Mouse (Mus musculus): ENCODE data around the gene Tmod3.
"Not testable (repeated sequence)": the region's sequence is repeated elsewhere in the genome, so short reads cannot be mapped to it uniquely, and the experiment has no call there.

Gene Tmod3

GRCm38 (mm10) chr9:75553719-75554118 is 5.7 kb downstream of the Tmod3 start:
- no peak for DNase-seq (ENCODE audit: low read depth, low spot score)

GRCm38 (mm10) chr9:75551342-75551741 is 8.1 kb downstream of the Tmod3 start:
- no peak for DNase-seq (ENCODE audit: low read depth, low spot score)

GRCm38 (mm10) chr9:75549010-75549409 is 10.4 kb downstream of the Tmod3 start:
- no peak for DNase-seq (ENCODE audit: low read depth, low spot score)

GRCm38 (mm10) chr9:75546885-75547553 is 12.4 kb downstream of the Tmod3 start:
- DNase-seq (ENCODE audit: low read depth, low spot score), result peak; percentile 45

- DNase-seq (ENCODE audit: low read depth, low spot score), result no peak
Observed at GRCm38 (mm10) chr9:75545514-75545913, 13.9 kb downstream of the Tmod3 start.

GRCm38 (mm10) chr9:75541497-75541896 is 18.0 kb downstream of the Tmod3 start:
- DNase-seq (ENCODE audit: low read depth, low spot score), result peak; percentile 63

GRCm38 (mm10) chr9:75536422-75536821 is 23.0 kb downstream of the Tmod3 start:
- DNase-seq (ENCODE audit: low read depth, low spot score), result no peak

GRCm38 (mm10) chr9:75534431-75534962 is 25.0 kb downstream of the Tmod3 start:
- DNase-seq (ENCODE audit: low read depth, low spot score), result no peak

- DNase-seq (ENCODE audit: low read depth, low spot score), result not testable (repeated sequence)
Observed at GRCm38 (mm10) chr9:75532989-75533388, 26.5 kb downstream of the Tmod3 start.

- no peak for DNase-seq (ENCODE audit: low read depth, low spot score)
Observed at GRCm38 (mm10) chr9:75532461-75532860, 27.0 kb downstream of the Tmod3 start.

- DNase-seq (ENCODE audit: low read depth, low spot score), result no peak
Observed at GRCm38 (mm10) chr9:75529358-75529757, 30.1 kb downstream of the Tmod3 start.

- peak; percentile 17 for DNase-seq (ENCODE audit: low read depth, low spot score)
Observed at GRCm38 (mm10) chr9:75528096-75528495, 31.4 kb downstream of the Tmod3 start.

GRCm38 (mm10) chr9:75527368-75528059 is 31.9 kb downstream of the Tmod3 start:
- DNase-seq (ENCODE audit: low read depth, low spot score), result no peak

GRCm38 (mm10) chr9:75523646-75524045 is 35.8 kb downstream of the Tmod3 start:
- DNase-seq (ENCODE audit: low read depth, low spot score), result no peak

GRCm38 (mm10) chr9:75522217-75522616 is 37.2 kb downstream of the Tmod3 start:
- DNase-seq (ENCODE audit: low read depth, low spot score), result no peak

GRCm38 (mm10) chr9:75521788-75522187 is 37.7 kb downstream of the Tmod3 start:
- peak; percentile 78 for DNase-seq (ENCODE audit: low read depth, low spot score)

- no peak for DNase-seq (ENCODE audit: low read depth, low spot score)
Observed at GRCm38 (mm10) chr9:75520940-75521339, 38.5 kb downstream of the Tmod3 start.

GRCm38 (mm10) chr9:75517751-75518150 is 41.7 kb downstream of the Tmod3 start:
- DNase-seq (ENCODE audit: low read depth, low spot score), result no peak

- DNase-seq (ENCODE audit: low read depth, low spot score), result peak; percentile 74
Observed at GRCm38 (mm10) chr9:75515464-75516113, 43.9 kb downstream of the Tmod3 start.

- DNase-seq (ENCODE audit: low read depth, low spot score), result no peak
Observed at GRCm38 (mm10) chr9:75511236-75511939, 48.1 kb downstream of the Tmod3 start.

- no peak for DNase-seq (ENCODE audit: low read depth, low spot score)
Observed at GRCm38 (mm10) chr9:75504311-75504710, 55.1 kb downstream of the Tmod3 start.

GRCm38 (mm10) chr9:75498571-75498970 is 60.9 kb downstream of the Tmod3 start:
- DNase-seq (ENCODE audit: low read depth, low spot score), result no peak
